Mouse (Mus musculus): ENCODE data around the gene Tox3. TPM values are rescaled to one million over a fixed set of nuclear protein-coding genes. Genes with fewer than 3 reads are reported as not detected.

Tox3 gene
- polyA plus RNA-seq, 1 experiment from 2014 or later, result 5.4 TPM

- no peak for ATAC-seq (ENCODE audit: insufficient number of reproducible peaks, low FRiP score, low TSS enrichment, low read depth)
- no peak overlapping the region for H3K9ac ChIP-seq
- H3K4me1 ChIP-seq, result no peaks in the 10 kb centered on the region
- H3K36me3 ChIP-seq, result no peaks in the 10 kb centered on the region
- H3K4me3 ChIP-seq, result no peak overlapping the region
- no peak overlapping the region for H3K4me2 ChIP-seq
- WGBS, result 76% methylated on average over 14 of the region's 14 CpGs
- H3K27me3 ChIP-seq, result no peaks in the 10 kb centered on the region
- no peak overlapping the region for H3K27ac ChIP-seq
- H3K9me3 ChIP-seq, result no peaks in the 10 kb centered on the region
Measured at GRCm38 (mm10) chr8:90209105-90210037, 138.8 kb downstream of the Tox3 start.

All from limb, embryonic 15.5 days (tissue).